21 mouse cellular contexts compared by ENCODE assay signal in the genomic region with DNA sequence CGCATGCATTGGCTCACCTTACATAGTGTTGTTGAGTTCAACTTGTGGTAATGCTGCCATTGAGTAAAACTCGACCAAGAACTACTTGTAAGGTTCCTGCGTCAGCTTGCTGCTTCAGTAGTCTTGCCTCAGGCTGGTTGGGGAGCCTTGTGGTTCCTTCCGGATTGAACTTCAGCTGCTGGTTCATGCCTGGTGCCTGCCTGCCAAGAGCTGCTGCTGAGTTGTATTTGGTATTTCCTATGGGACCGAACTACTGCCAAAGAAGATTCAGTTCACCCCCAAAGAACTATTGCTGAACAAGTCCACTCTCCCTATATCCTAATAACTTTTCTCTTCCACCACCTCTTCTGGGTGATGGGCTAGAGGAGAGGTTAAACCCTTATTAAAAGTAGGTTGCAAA.
"Had no signal": no experiment of that assay in that cellular context is flagged by ENCODE, and none has a peak within 500 bp of the region (broad histone marks: within the 10 kb centered on the region; RNA-seq: fewer than 3 reads in every experiment).

No protein-coding gene starts in this region.

- H3K9me3 ChIP-seq: heart, embryonic 10.5 days; heart, embryonic 12.5 days; hindbrain, embryonic 13.5 days; hindbrain, embryonic 15.5 days; intestine, embryonic 15.5 days; limb, embryonic 13.5 days; limb, embryonic 15.5 days; liver, embryonic 12.5 days had no signal

- H3K4me3 ChIP-seq: heart, embryonic 10.5 days; heart, embryonic 12.5 days; hindbrain, embryonic 13.5 days; hindbrain, embryonic 15.5 days; intestine, embryonic 15.5 days; layer of hippocampus, adult 2 months; limb, embryonic 13.5 days; limb, embryonic 15.5 days; liver, embryonic 12.5 days had no signal

- ATAC-seq: hindbrain, postnatal 0 days; intestine, embryonic 15.5 days; liver, embryonic 12.5 days had no signal

- DNase-seq: gastrocnemius, postnatal 14 days; heart, adult 18-20 months; heart, postnatal 14 days; heart, postnatal 36 days; kidney, adult 11 months; kidney, adult 2 months; kidney, postnatal 10 days; kidney, postnatal 25 days; kidney, postnatal 4 days; left cerebral cortex, postnatal 4 days had no signal

- H3K27ac ChIP-seq: heart, embryonic 10.5 days; hindbrain, embryonic 13.5 days; hindbrain, embryonic 15.5 days; hindbrain, postnatal 0 days; intestine, embryonic 15.5 days; layer of hippocampus, adult 2 months; limb, embryonic 13.5 days; limb, embryonic 15.5 days; liver, embryonic 12.5 days; liver, embryonic 14.5 days had no signal

- H3K27me3 ChIP-seq: heart, embryonic 12.5 days; hindbrain, embryonic 13.5 days; hindbrain, embryonic 15.5 days; intestine, embryonic 15.5 days; limb, embryonic 13.5 days; limb, embryonic 15.5 days; liver, embryonic 12.5 days had no signal

- H3K4me2 ChIP-seq: heart, embryonic 12.5 days; hindbrain, embryonic 13.5 days; hindbrain, embryonic 15.5 days; intestine, embryonic 15.5 days; limb, embryonic 13.5 days; limb, embryonic 15.5 days; liver, embryonic 12.5 days had no signal

- H3K36me3 ChIP-seq: heart, embryonic 10.5 days; heart, embryonic 12.5 days; hindbrain, embryonic 13.5 days; hindbrain, embryonic 15.5 days; intestine, embryonic 15.5 days; limb, embryonic 13.5 days; limb, embryonic 15.5 days; liver, embryonic 12.5 days had no signal

- H3K4me1 ChIP-seq: intestine, embryonic 15.5 days had no signal

- H3K9ac ChIP-seq: heart, embryonic 12.5 days; hindbrain, embryonic 13.5 days; hindbrain, embryonic 15.5 days; intestine, embryonic 15.5 days; limb, embryonic 13.5 days; limb, embryonic 15.5 days; liver, embryonic 12.5 days; liver, embryonic 14.5 days had no signal
